Mouse (Mus musculus) mouse embryonic stem cell (cell line): ENCODE measurements around the gene Selenon.

Source experiments
- in situ Hi-C, 2 experiments: fragments of 300-500 bp; cut with MboI; formaldehyde crosslinking; loops; 1 replicate in 1 of 2; 3 replicates in 1 of 2; pipeline ENCODE4 v1.14.3; 2019 to 2020; ENCODE audit warnings: low sequenced_read_pairs in 2 of 2, low pct_unique_long_range_greater_than_20kb in 1 of 2, mixed read lengths in 1 of 2; ENCODE audit not compliant: unreplicated experiment in 1 of 2

The Selenon gene

GRCm38 (mm10) chr4:134555956-134556580, 4.1 kb upstream of the Selenon start:
- in situ Hi-C loops, result no loop called here

- in situ Hi-C loops, result no loop called here
These were observed 1.7 kb upstream of the Selenon start for GRCm38 (mm10) chr4:134553631-134554030.

GRCm38 (mm10) chr4:134549899-134550298, 2.1 kb downstream of the Selenon start:
- in situ Hi-C loops, result no loop called here

GRCm38 (mm10) chr4:134548169-134548938, 3.6 kb downstream of the Selenon start:
- in situ Hi-C loops, result no loop called here

- in situ Hi-C loops, result no loop called here
These were observed 4.9 kb downstream of the Selenon start for GRCm38 (mm10) chr4:134546814-134547705.

- in situ Hi-C loops, result no loop called here
These were observed 8.7 kb downstream of the Selenon start for GRCm38 (mm10) chr4:134543261-134543660.

- in situ Hi-C loops, result no loop called here
These were observed 9.2 kb downstream of the Selenon start for GRCm38 (mm10) chr4:134542726-134543125.

GRCm38 (mm10) chr4:134538997-134539580, 12.9 kb downstream of the Selenon start:
- in situ Hi-C loops, result no loop called here

- in situ Hi-C loops, result no loop called here
These were observed 16.2 kb downstream of the Selenon start for GRCm38 (mm10) chr4:134535787-134536151.

- in situ Hi-C loops, result no loop called here
These were observed 16.8 kb downstream of the Selenon start, which contains the start of gene Mtfr1l for GRCm38 (mm10) chr4:134534932-134535786. Gene Mtfr1l, minus strand, starts transcription at chr4:134535387.

- in situ Hi-C loops, result no loop called here
These were observed 17.7 kb downstream of the Selenon start for GRCm38 (mm10) chr4:134534124-134534886.

- in situ Hi-C loops, result no loop called here
These were observed 18.5 kb downstream of the Selenon start for GRCm38 (mm10) chr4:134533421-134533820.

- in situ Hi-C loops, result no loop called here
These were observed 19.0 kb downstream of the Selenon start for GRCm38 (mm10) chr4:134532928-134533327.

GRCm38 (mm10) chr4:134526220-134526619, 25.7 kb downstream of the Selenon start:
- in situ Hi-C loops, result no loop called here

- in situ Hi-C loops, result no loop called here
These were observed 26.2 kb downstream of the Selenon start for GRCm38 (mm10) chr4:134525806-134526205.

GRCm38 (mm10) chr4:134523447-134523846, 28.5 kb downstream of the Selenon start:
- in situ Hi-C loops, result no loop called here

- in situ Hi-C loops, result no loop called here
These were observed 32.7 kb downstream of the Selenon start for GRCm38 (mm10) chr4:134519281-134519680.
